Mouse (Mus musculus): ENCODE measurements around the gene Slc25a17. TPM values are rescaled to one million over a fixed set of nuclear protein-coding genes. Genes with fewer than 3 reads are reported as not detected.

Slc25a17 gene
- polyA plus RNA-seq, 2 experiments, result 94.6 to 124 TPM

DNA sequence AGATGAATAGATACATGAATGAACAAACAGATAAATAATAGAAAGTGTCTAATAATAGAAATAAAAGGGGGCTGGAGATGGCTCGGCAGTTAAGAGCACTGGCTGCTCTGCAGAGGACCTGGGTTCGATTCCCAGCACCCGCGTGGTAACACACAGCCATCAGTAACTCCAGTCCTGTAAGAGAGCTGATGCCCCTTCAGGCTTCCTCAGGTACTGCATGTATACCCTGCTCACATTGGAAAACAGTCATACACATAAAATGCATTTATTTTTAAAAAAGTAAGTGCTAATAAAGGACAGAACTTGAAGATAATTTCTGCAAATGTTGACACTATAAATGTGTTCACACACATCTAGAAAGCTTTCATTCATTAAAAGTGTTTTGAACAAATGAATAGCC, 70.4 kb downstream of the Slc25a17 start:
- H3K36me3 ChIP-seq (ENCODE audit: control insufficient read depth, insufficient read depth, low read length), result no peaks in the 10 kb centered on the region
- TF ChIP-seq POLR2A (IDR thresholded peaks at IDR 0.05; ENCODE audit: borderline replicate concordance, extremely low read depth, insufficient read depth, insufficient read length), result no peak
- H3K9ac ChIP-seq (ENCODE audit: low read depth, low read length, severe bottlenecking), result no peak overlapping the region
- no peaks in the 10 kb centered on the region for H3K9me3 ChIP-seq (ENCODE audit: control insufficient read depth, low read length)
- WGBS, result 87% methylated on average over 4 of the region's 4 CpGs
- no peak for DNase-seq (ENCODE audit: low spot score)
- H3K27me3 ChIP-seq (ENCODE audit: control insufficient read depth, insufficient read depth, low read length), result no peaks in the 10 kb centered on the region
- no peak overlapping the region for H3K4me3 ChIP-seq (replicated peaks; ENCODE audit: low read length)
- ATAC-seq (ENCODE audit: low FRiP score, low read depth), result no peak
- H3K4me1 ChIP-seq (ENCODE audit: control insufficient read depth, insufficient read depth, low read length), result no peaks in the 10 kb centered on the region
- no peak overlapping the region for H3K4me2 ChIP-seq (replicated peaks; ENCODE audit: low read depth, low read length, severe bottlenecking)
- no peak overlapping the region for H3K27ac ChIP-seq (replicated peaks; ENCODE audit: low read depth, low read length)

GRCm38 (mm10) chr15:81284121-81284734, 76.4 kb downstream of the Slc25a17 start:
- Histone ChIP-seq H3K4me2 (replicated peaks; ENCODE audit: low read depth, low read length, severe bottlenecking) (no peak overlapping the region), H3K4me1 (ENCODE audit: control insufficient read depth, insufficient read depth, low read length) (no peaks in the 10 kb centered on the region), H3K9ac (ENCODE audit: low read depth, low read length, severe bottlenecking) (no peak overlapping the region), H3K27ac (replicated peaks; ENCODE audit: low read depth, low read length) (no peak overlapping the region), H3K9me3 (ENCODE audit: control insufficient read depth, low read length) (no peaks in the 10 kb centered on the region), H3K4me3 (replicated peaks; ENCODE audit: low read length) (no peak overlapping the region), H3K27me3 (ENCODE audit: control insufficient read depth, insufficient read depth, low read length) (no peaks in the 10 kb centered on the region), H3K36me3 (ENCODE audit: control insufficient read depth, insufficient read depth, low read length) (no peaks in the 10 kb centered on the region)
- no peak for TF ChIP-seq POLR2A (IDR thresholded peaks at IDR 0.05; ENCODE audit: borderline replicate concordance, extremely low read depth, insufficient read depth, insufficient read length)
- WGBS, result 75% methylated on average over 9 of the region's 9 CpGs
- no peak for DNase-seq (ENCODE audit: low spot score)
- ATAC-seq (ENCODE audit: low FRiP score, low read depth), result no peak

GRCm38 (mm10) chr15:81278699-81279098, 81.9 kb downstream of the Slc25a17 start:
- Histone ChIP-seq H3K4me3 (replicated peaks; ENCODE audit: low read length) (no peak overlapping the region), H3K9me3 (ENCODE audit: control insufficient read depth, low read length) (no peaks in the 10 kb centered on the region), H3K27ac (replicated peaks; ENCODE audit: low read depth, low read length) (no peak overlapping the region), H3K4me1 (ENCODE audit: control insufficient read depth, insufficient read depth, low read length) (peaks cover 12% of the 10 kb centered on the region), H3K27me3 (ENCODE audit: control insufficient read depth, insufficient read depth, low read length) (no peaks in the 10 kb centered on the region), H3K9ac (ENCODE audit: low read depth, low read length, severe bottlenecking) (no peak overlapping the region), H3K36me3 (ENCODE audit: control insufficient read depth, insufficient read depth, low read length) (no peaks in the 10 kb centered on the region), H3K4me2 (replicated peaks; ENCODE audit: low read depth, low read length, severe bottlenecking) (no peak overlapping the region)
- no peak for ATAC-seq (ENCODE audit: low FRiP score, low read depth)
- WGBS, result 59% methylated on average over 6 of the region's 6 CpGs
- no peak for DNase-seq (ENCODE audit: low spot score)
- no peak for TF ChIP-seq POLR2A (IDR thresholded peaks at IDR 0.05; ENCODE audit: borderline replicate concordance, extremely low read depth, insufficient read depth, insufficient read length)

- 9% methylated on average over 9 of the region's 11 CpGs for WGBS
- DNase-seq (ENCODE audit: low spot score), result no peak
Observed at GRCm38 (mm10) chr15:81277928-81278327, 82.7 kb downstream of the Slc25a17 start.

DNA sequence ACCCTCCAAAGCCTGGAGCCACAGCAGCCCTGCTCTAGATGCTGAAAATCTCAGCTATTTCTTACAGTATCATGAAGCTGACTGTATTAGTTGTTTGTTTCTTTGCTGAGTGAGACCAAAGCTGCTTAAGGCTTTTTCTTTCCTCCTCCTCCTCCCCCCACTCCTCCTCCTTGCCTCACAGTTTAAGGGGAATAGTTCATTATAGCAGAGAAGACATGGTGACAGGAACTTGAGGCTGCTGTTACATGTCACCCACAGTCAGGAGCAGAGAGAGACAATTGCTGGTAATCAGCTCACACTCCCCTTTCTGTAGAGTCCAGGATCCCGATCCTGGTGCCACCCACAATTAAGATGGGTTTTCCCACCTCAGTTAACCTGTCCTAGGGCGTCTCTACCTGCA, 87.3 kb downstream of the Slc25a17 start:
- ATAC-seq (ENCODE audit: low FRiP score, low read depth), result no peak
- H3K4me3 ChIP-seq (replicated peaks; ENCODE audit: low read length), result no peak overlapping the region
- no peak overlapping the region for H3K27ac ChIP-seq (replicated peaks; ENCODE audit: low read depth, low read length)
- peaks cover 15% of the 10 kb centered on the region for H3K4me1 ChIP-seq (ENCODE audit: control insufficient read depth, insufficient read depth, low read length)
- H3K9me3 ChIP-seq (ENCODE audit: control insufficient read depth, low read length), result no peaks in the 10 kb centered on the region
- DNase-seq (ENCODE audit: low spot score), result no peak
- WGBS, result 61% methylated on average over 2 of the region's 2 CpGs
- no peaks in the 10 kb centered on the region for H3K36me3 ChIP-seq (ENCODE audit: control insufficient read depth, insufficient read depth, low read length)
- no peak overlapping the region for H3K9ac ChIP-seq (ENCODE audit: low read depth, low read length, severe bottlenecking)
- H3K27me3 ChIP-seq (ENCODE audit: control insufficient read depth, insufficient read depth, low read length), result no peaks in the 10 kb centered on the region
- no peak overlapping the region for H3K4me2 ChIP-seq (replicated peaks; ENCODE audit: low read depth, low read length, severe bottlenecking)
- no peak for TF ChIP-seq POLR2A (IDR thresholded peaks at IDR 0.05; ENCODE audit: borderline replicate concordance, extremely low read depth, insufficient read depth, insufficient read length)

More at GRCm38 (mm10) chr15:81277928-81278327, 82.7 kb downstream of the Slc25a17 start:
- H3K9me3 ChIP-seq (ENCODE audit: control insufficient read depth, low read length), result no peaks in the 10 kb centered on the region
- H3K9ac ChIP-seq (ENCODE audit: low read depth, low read length, severe bottlenecking), result no peak overlapping the region
- peak; percentile 53; the same call in 1 of the 2 replicates for ATAC-seq (ENCODE audit: low FRiP score, low read depth)
- H3K27me3 ChIP-seq (ENCODE audit: control insufficient read depth, insufficient read depth, low read length), result no peaks in the 10 kb centered on the region
- TF ChIP-seq POLR2A (IDR thresholded peaks at IDR 0.05; ENCODE audit: borderline replicate concordance, extremely low read depth, insufficient read depth, insufficient read length), result no peak
- no peak overlapping the region for H3K4me3 ChIP-seq (replicated peaks; ENCODE audit: low read length)
- peaks cover 12% of the 10 kb centered on the region for H3K4me1 ChIP-seq (ENCODE audit: control insufficient read depth, insufficient read depth, low read length)
- H3K27ac ChIP-seq (replicated peaks; ENCODE audit: low read depth, low read length), result no peak overlapping the region
- no peaks in the 10 kb centered on the region for H3K36me3 ChIP-seq (ENCODE audit: control insufficient read depth, insufficient read depth, low read length)
- H3K4me2 ChIP-seq (replicated peaks; ENCODE audit: low read depth, low read length, severe bottlenecking), result 0 out of 2 replicates have a peak overlapping the region, but pooled peaks have one; percentile 7
